Mouse (Mus musculus) E14TG2a.4 (cell line): ENCODE data around the gene Ppp4c.

ENCODE experiments used
- CTCF ChIP-seq: conservative IDR thresholded peaks from 2 replicates; pipeline ENCODE4 v1.5.1; 2014; ENCODE audit warnings: low read length
- NANOG ChIP-seq: IDR thresholded peaks from 2 replicates; pipeline ENCODE4 v1.6.1; 2014; ENCODE audit warnings: borderline replicate concordance, low read length, mixed read lengths
- POU5F1 ChIP-seq: IDR thresholded peaks from 2 replicates; pipeline ENCODE4 v1.6.1; 2014; ENCODE audit warnings: low read length, borderline replicate concordance

DNA sequence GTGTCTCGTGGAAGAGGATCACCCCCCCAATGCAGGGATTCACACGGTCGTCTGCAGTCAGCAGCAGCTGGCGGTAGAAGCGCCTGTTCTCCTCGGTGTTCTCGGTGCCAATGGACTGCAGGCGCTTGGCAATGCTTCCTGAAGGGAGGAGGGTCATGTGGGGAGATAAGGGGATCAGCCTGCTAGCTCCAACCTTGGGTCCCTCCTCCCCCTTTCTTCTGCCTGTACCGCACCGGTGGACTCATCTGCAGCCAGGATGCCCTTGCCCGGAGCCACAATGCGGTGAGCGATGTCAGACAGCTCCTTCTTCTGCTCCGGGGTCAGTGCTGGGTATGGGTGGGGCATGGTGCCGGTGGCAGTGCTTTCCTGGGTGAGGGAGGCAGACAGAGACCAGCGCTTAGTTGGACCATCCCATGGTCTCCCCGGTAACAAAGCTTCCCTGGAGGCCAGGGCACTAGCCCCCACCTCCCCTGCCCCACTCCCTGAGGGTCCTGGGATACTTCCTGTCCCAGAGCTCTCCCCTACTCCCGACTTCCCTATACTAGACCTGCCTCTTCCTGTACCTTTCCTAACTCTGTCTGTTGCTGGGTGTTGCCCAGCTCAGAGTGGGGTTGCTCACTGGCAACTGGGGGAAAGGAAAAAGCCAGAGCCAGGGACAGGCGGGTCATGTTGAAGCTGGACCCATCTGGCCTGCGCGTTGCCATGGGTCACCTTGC, 5.3 kb upstream of the Ppp4c start, which contains the start of gene Fam57b:
- no peak for TF ChIP-seq CTCF
- no peak for TF ChIP-seq NANOG
- no peak for TF ChIP-seq POU5F1
